Mouse (Mus musculus) midbrain, embryonic 15.5 days (tissue): ENCODE data around the gene Map4. TPM values are rescaled to one million over a fixed set of nuclear protein-coding genes. Genes with fewer than 3 reads are reported as not detected.
A peak's percentile ranks its signal among the peaks of the same experiment; 100 is the strongest.

Source experiments
- ATAC-seq: fragments of 200-750 bp; cut with Nextera tagmentation; replicated peaks from 2 replicates; pipeline ENCODE4 v1.8.0; 2017; ENCODE audit warnings: moderate TSS enrichment
- H3K27ac ChIP-seq: fragments of 300-500 bp; sonication (generic); 2 replicates; pipeline ENCODE4 v1.5.1; 2015; ENCODE audit warnings: mild to moderate bottlenecking, inconsistent platforms
- H3K27me3 ChIP-seq: fragments of 300-500 bp; sonication (generic); replicated peaks from 2 replicates; pipeline ENCODE4 v1.6.1; 2015; ENCODE audit warnings: inconsistent platforms
- H3K36me3 ChIP-seq: fragments of 300-500 bp; sonication (generic); replicated peaks from 2 replicates; pipeline ENCODE4 v1.6.1; 2015; ENCODE audit warnings: inconsistent platforms
- H3K4me1 ChIP-seq: fragments of 300-500 bp; sonication (generic); 2 replicates; pipeline ENCODE4 v1.6.1; 2015; ENCODE audit warnings: inconsistent platforms
- H3K4me2 ChIP-seq: fragments of 300-500 bp; sonication (generic); 2 replicates; pipeline ENCODE4 v1.6.1; 2015; ENCODE audit warnings: inconsistent platforms, mild to moderate bottlenecking, moderate library complexity
- H3K4me3 ChIP-seq: fragments of 300-500 bp; sonication (generic); 2 replicates; pipeline ENCODE4 v1.5.1; 2015; ENCODE audit warnings: mild to moderate bottlenecking, inconsistent platforms
- H3K9ac ChIP-seq: fragments of 300-500 bp; sonication (generic); 2 replicates; pipeline ENCODE4 v1.6.1; 2015; ENCODE audit warnings: mild to moderate bottlenecking, inconsistent platforms
- H3K9me3 ChIP-seq: fragments of 300-500 bp; sonication (generic); 2 replicates; pipeline ENCODE4 v1.6.1; 2016; ENCODE audit warnings: inconsistent platforms
- WGBS: fragments of 180-500 bp; shearing (Covaris S2); methylation state at CpG from one replicate; pipeline ENCODE4 v1.1.7; 2015; ENCODE audit warnings: mixed read lengths; 5-methylcytosine and 5-hydroxymethylcytosine counted together
- polyA plus RNA-seq: library from polyadenylated mRNA; unstranded; fragments of >200 nt; fragmentation: Nextera tagmentation; extraction: Ambion mirVana; gene quantifications from 2 replicates; pipeline ENCODE4 v1.2.1, GENCODE M21; 2015

Map4 gene
- polyA plus RNA-seq, 1 experiment from 2014 or later: 181 TPM

DNA sequence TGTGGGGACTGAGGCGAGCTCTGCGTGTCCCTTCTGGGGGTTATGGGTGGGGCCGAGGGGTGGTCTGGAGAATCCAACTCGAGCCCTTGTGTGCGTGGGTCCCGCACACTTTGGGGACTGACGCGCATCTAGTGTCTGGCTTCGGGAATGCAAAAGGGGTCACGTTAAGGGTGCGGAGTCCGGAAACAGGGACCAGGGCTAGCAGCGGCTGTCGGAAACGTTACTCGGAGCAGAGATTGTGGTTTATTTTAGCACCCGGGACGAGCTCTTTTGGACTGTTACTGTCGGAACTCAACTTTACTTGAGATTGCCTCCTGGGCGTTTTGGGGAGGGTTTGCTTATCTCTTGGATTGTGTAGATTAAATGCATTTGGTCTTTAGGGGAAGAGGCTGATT, 1.1 kb downstream of the Map4 start:
- H3K4me3 ChIP-seq: peak overlapping the region; percentile 80
- peaks cover 14% of the 10 kb centered on the region for H3K4me1 ChIP-seq
- peak; percentile 2; the same call in 1 of the 2 replicates for ATAC-seq
- H3K36me3 ChIP-seq: no peaks in the 10 kb centered on the region
- H3K9ac ChIP-seq: peak overlapping the region; percentile 86
- no peaks in the 10 kb centered on the region for H3K9me3 ChIP-seq
- H3K4me2 ChIP-seq: peak overlapping the region; percentile 86
- H3K27ac ChIP-seq: peak overlapping the region; percentile 92
- H3K27me3 ChIP-seq: no peaks in the 10 kb centered on the region
- 0% methylated on average over 20 of the region's 20 CpGs for WGBS

DNA sequence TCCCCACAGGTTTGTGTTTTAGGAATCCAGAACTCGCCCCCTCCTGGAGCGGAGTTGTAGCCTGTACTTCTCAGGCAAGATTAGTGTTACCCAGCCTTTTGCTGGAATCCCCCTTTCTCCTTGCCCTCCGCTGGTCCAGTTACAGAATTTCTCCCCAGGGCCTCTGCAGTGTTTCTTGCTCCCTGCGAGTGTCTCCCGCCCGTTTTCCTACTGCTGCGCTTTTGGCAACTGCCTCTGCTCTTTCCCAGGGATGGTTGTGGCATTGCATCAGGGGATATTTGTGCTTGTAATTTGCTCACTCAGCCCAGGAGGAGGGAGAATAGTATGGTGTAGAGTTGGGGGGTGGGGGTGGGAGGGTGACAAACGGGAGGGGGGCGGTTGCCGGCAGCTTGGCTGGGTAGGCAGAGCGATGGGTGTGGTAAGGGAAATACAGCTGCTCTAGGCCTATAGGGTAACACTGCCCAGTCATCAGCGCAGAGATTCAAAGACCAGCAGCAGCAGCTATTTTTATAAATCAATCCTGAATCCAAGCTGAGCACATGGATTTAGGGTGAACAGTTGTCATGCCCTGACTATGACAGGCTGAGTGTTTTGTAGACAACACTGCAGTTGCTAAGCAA, 1.6 kb downstream of the Map4 start:
- 1% methylated on average over 12 of the region's 12 CpGs for WGBS
- H3K4me3 ChIP-seq: peak overlapping the region; percentile 80
- peak overlapping the region; percentile 86 for H3K4me2 ChIP-seq
- H3K4me1 ChIP-seq: peaks cover 14% of the 10 kb centered on the region
- H3K9ac ChIP-seq: peak overlapping the region; percentile 86
- H3K9me3 ChIP-seq: no peaks in the 10 kb centered on the region
- H3K27me3 ChIP-seq: no peaks in the 10 kb centered on the region
- H3K36me3 ChIP-seq: no peaks in the 10 kb centered on the region
- peak overlapping the region; percentile 92 for H3K27ac ChIP-seq
- no peak for ATAC-seq

DNA sequence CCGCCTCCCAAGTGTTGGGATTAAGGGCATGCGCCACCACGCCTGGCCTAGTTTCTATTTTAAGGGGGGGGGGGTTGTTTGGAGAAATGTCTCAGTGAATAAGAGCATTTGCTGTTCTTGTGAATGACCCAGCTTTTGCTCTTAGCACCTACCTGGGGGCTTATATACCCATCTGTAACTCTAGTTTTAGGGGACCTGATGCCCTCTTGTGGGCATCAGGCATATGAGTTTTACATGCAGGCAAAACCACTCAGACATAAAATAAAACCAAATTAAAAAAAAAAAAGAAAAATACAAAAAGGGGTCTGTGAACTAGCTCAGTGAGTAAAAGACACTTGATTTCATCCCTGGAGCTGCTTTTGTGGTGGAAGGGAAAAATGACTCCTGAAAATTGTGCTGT, 8.1 kb downstream of the Map4 start:
- Histone ChIP-seq H3K9me3 (no peaks in the 10 kb centered on the region), H3K4me2 (no peak overlapping the region), H3K27me3 (no peaks in the 10 kb centered on the region), H3K27ac (no peak overlapping the region), H3K4me1 (no peaks in the 10 kb centered on the region), H3K36me3 (no peaks in the 10 kb centered on the region), H3K4me3 (no peak overlapping the region), H3K9ac (no peak overlapping the region)
- ATAC-seq: no peak
- 97% methylated on average over 3 of the region's 3 CpGs for WGBS

DNA sequence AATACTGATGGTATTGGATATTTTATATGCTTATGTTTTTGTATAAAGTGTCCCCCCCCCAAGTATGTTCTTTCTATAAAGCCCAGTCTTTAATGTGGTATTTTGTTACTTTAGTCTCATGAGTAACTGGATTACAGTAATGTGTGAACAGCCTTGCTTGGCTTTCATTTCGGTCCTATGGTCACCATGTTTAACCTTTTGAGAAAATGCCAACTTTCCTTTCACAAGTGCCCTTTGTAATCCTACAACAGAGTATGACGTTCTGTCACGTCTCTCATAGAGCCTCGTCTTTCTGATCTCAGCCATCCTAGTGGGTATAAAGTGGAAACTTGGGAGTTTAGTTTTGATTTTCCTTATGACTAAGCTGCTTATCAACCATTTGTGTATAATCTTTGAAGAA, 11.5 kb downstream of the Map4 start:
- H3K4me3 ChIP-seq: no peak overlapping the region
- H3K36me3 ChIP-seq: no peaks in the 10 kb centered on the region
- H3K4me1 ChIP-seq: no peaks in the 10 kb centered on the region
- H3K9me3 ChIP-seq: no peaks in the 10 kb centered on the region
- H3K27ac ChIP-seq: no peak overlapping the region
- no peak overlapping the region for H3K4me2 ChIP-seq
- no peak overlapping the region for H3K9ac ChIP-seq
- no peak for ATAC-seq
- 56% methylated on average over 4 of the region's 4 CpGs for WGBS
- no peaks in the 10 kb centered on the region for H3K27me3 ChIP-seq

DNA sequence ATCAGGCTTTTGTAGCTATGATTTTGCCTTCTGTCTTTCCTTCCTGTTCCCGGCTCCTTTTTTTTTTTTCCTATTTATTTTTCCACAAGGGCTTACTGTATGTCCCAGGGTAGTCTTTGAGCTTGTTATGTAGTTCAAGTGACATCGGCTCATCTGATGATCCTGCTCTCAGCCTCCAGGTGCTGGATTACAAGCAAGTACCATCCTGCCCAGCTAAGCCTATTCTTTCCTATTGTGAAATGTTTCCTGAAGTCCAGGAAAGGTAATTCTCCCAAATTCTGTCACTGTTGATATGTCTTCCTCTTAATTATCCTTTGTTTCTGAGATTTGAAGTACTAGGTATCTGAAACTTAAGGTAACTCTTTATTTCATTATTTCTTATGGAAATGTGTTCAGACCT, 13.5 kb downstream of the Map4 start:
- H3K4me1 ChIP-seq: no peaks in the 10 kb centered on the region
- no peak for ATAC-seq
- WGBS: 93% methylated on average over 2 of the region's 2 CpGs
- no peak overlapping the region for H3K4me3 ChIP-seq
- H3K27me3 ChIP-seq: no peaks in the 10 kb centered on the region
- H3K9ac ChIP-seq: no peak overlapping the region
- no peaks in the 10 kb centered on the region for H3K36me3 ChIP-seq
- no peak overlapping the region for H3K27ac ChIP-seq
- H3K9me3 ChIP-seq: no peaks in the 10 kb centered on the region
- no peak overlapping the region for H3K4me2 ChIP-seq

DNA sequence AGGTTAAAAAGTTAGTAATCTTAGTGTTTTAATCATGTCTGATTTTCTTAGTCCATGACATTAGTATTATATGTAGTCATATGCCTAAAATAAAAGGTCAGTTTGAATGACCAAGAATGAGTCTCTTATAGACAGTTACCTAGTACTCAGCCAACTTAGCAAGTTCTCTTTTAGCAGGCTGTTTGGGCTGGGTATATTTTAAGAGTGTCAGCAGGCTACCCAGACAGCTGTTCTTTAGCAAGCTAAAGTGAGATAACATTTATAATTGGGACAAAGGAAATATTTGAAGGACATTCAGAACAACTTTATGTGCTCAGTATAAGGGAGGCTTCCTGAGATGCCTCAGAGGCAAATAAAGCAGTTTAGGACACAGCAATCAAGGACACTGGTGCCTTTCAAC, 17.3 kb downstream of the Map4 start:
- Histone ChIP-seq H3K9me3 (no peaks in the 10 kb centered on the region), H3K27ac (no peak overlapping the region), H3K36me3 (no peaks in the 10 kb centered on the region), H3K4me3 (no peak overlapping the region), H3K4me1 (no peaks in the 10 kb centered on the region), H3K27me3 (no peaks in the 10 kb centered on the region), H3K4me2 (no peak overlapping the region), H3K9ac (no peak overlapping the region)
- no peak for ATAC-seq

DNA sequence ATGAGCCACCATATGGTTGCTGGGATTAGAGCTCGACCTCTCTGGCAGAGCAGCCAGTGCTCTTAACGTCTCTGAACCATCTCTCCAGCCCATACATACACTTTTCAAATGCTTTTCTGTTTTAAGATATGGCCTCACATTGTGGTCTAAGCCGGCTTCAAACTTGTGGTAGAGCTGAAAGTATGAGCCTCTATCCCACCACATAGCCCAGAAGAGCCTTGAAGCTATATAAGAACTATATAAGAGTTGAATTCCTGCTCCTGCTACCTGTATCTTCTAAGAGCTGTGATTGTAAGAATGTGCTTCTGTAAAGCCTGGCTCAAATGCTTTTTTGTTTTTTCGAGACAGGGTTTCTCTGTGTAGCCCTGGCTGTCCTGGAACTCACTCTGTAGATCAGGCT, 18.5 kb downstream of the Map4 start:
- H3K36me3 ChIP-seq: no peaks in the 10 kb centered on the region
- no peaks in the 10 kb centered on the region for H3K4me1 ChIP-seq
- H3K4me3 ChIP-seq: no peak overlapping the region
- H3K27me3 ChIP-seq: no peaks in the 10 kb centered on the region
- 95% methylated on average over 4 of the region's 4 CpGs for WGBS
- no peak for ATAC-seq
- H3K9me3 ChIP-seq: no peaks in the 10 kb centered on the region
- no peak overlapping the region for H3K27ac ChIP-seq
- no peak overlapping the region for H3K4me2 ChIP-seq
- no peak overlapping the region for H3K9ac ChIP-seq

DNA sequence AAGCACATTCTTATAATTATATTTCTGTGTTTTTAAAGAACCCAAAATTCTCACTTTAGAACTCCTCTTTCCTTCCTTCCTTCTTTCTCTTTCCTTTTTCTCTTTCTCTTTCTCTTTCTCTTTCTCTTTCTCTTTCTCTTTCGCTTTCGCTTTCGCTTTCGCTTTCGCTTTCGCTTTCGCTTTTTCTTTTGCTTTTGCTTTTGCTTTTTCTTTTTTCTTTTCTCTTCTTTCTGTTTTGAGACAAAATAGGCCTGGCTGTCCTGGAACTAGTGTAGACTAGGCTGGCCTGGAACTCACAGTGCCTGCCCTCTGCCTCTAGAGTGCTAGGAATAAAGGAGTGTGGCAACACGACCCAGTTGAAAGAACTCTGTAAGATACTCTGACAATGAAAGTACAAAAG, 22.3 kb downstream of the Map4 start:
- no peak for ATAC-seq
- 91% methylated on average over 8 of the region's 8 CpGs for WGBS

DNA sequence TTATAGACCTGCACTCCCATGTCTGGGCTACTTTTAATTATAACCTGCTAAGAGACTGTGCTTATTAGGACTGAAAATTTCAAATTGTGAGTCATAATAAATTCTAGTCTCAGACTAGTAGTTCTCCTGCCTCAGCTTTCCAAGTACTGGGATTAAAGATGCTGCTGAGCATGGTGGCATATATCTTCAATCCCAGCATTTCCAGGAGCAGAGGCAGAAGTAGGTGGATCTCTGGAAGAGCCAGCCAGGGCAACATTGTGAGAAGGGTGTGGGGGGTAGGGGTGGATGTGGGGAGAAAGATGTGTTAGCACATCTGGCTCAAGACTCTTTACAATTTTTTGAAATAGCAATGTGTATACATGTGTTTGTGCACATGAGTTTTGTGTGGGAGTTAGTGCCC, 23.4 kb downstream of the Map4 start:
- no peak for ATAC-seq
- Histone ChIP-seq H3K9me3 (no peaks in the 10 kb centered on the region), H3K4me1 (no peaks in the 10 kb centered on the region), H3K4me3 (no peak overlapping the region), H3K36me3 (no peaks in the 10 kb centered on the region), H3K27me3 (no peaks in the 10 kb centered on the region), H3K27ac (no peak overlapping the region), H3K4me2 (no peak overlapping the region), H3K9ac (no peak overlapping the region)

More for the DNA sequence above, 22.3 kb downstream of the Map4 start:
- H3K9ac ChIP-seq: no peak overlapping the region
- H3K27ac ChIP-seq: no peak overlapping the region
- H3K36me3 ChIP-seq: no peaks in the 10 kb centered on the region
- no peaks in the 10 kb centered on the region for H3K9me3 ChIP-seq
- H3K4me1 ChIP-seq: no peaks in the 10 kb centered on the region
- H3K27me3 ChIP-seq: no peaks in the 10 kb centered on the region
- H3K4me3 ChIP-seq: no peak overlapping the region
- no peak overlapping the region for H3K4me2 ChIP-seq

DNA sequence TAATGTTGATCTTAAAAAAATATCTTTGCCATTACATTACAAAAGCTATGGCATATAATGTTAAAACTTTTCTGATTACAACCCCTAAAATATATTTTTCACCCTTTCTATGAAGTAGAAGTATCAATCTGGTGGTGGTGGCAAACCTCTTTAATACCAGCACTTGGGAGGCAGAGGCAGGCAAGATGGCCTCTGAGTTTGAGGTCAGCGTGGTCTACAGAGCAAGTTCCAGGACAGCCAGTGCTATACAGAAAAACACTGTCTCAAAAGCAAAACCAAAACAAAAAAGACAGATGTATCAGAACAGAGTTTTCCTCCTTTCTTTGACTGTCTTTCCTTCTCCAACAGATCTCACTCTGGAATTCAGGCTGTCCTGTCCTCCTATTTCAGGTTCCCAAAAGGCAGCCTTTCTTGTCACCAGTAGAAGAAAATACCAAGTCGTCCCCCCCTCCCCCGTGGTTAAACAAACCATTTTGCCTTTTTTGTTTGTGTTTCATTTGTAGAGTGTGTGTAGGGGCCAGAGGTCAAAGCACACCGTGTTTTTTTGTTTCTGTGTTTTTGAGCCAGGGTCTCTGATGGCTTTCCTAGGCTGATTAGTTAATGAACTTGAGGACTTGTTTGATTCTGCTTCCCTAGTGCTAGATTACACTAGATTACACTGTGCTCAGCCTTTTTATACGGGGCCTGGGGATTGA, 28.3 kb downstream of the Map4 start:
- no peak overlapping the region for H3K4me2 ChIP-seq
- H3K4me1 ChIP-seq: no peaks in the 10 kb centered on the region
- 62% methylated on average over 5 of the region's 5 CpGs for WGBS
- no peak overlapping the region for H3K27ac ChIP-seq
- no peaks in the 10 kb centered on the region for H3K27me3 ChIP-seq
- no peak for ATAC-seq
- no peaks in the 10 kb centered on the region for H3K36me3 ChIP-seq
- H3K9ac ChIP-seq: no peak overlapping the region
- no peak overlapping the region for H3K4me3 ChIP-seq
- no peaks in the 10 kb centered on the region for H3K9me3 ChIP-seq

DNA sequence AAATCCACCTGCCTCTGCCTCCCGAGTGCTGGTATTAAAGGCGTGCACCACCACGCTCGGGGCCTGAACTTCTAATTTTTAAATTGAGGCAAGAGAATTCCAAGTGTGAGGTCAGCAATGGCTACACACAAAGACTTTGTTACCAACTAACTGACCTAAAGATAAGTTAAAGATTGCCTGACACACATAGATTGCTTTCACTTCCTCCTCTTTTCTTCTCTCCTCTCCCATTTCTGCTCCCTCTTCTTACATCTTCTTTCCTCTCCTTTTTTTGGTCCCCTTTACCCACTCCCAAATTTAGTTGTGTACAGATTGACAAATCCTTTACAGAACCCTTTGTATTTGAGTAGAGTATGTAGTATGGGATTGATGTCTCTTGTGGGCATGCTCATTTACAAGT, 29.3 kb downstream of the Map4 start:
- 96% methylated on average over 4 of the region's 4 CpGs for WGBS
- H3K9ac ChIP-seq: no peak overlapping the region
- no peak overlapping the region for H3K4me2 ChIP-seq

DNA sequence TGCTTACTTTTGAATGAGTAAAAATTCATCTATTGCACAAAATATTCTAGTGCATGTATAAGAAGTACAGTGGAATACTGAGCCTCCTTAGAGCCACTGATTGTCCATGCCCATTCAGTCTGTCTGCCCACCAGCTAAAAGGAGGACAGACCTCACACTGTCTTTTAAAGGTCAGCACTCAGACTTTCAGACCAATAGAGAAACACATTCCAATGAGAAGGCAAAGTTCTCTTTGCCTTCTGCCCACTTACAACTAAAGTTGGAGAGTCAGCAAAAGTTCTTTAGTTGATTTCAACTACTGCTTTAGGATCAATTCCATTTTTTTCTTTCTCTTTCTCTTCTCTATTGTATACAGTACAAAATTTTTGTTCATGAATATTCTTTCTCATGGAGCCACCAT, 33.5 kb downstream of the Map4 start:
- Histone ChIP-seq H3K9me3 (no peaks in the 10 kb centered on the region), H3K27me3 (no peaks in the 10 kb centered on the region), H3K4me3 (no peak overlapping the region), H3K36me3 (no peaks in the 10 kb centered on the region), H3K9ac (no peak overlapping the region), H3K4me1 (no peaks in the 10 kb centered on the region), H3K27ac (no peak overlapping the region), H3K4me2 (no peak overlapping the region)
- ATAC-seq: no peak

More for the DNA sequence above, 29.3 kb downstream of the Map4 start:
- H3K4me3 ChIP-seq: no peak overlapping the region
- H3K27ac ChIP-seq: no peak overlapping the region
- no peaks in the 10 kb centered on the region for H3K36me3 ChIP-seq
- ATAC-seq: no peak
- H3K27me3 ChIP-seq: no peaks in the 10 kb centered on the region
- H3K4me1 ChIP-seq: no peaks in the 10 kb centered on the region
- H3K9me3 ChIP-seq: no peaks in the 10 kb centered on the region

DNA sequence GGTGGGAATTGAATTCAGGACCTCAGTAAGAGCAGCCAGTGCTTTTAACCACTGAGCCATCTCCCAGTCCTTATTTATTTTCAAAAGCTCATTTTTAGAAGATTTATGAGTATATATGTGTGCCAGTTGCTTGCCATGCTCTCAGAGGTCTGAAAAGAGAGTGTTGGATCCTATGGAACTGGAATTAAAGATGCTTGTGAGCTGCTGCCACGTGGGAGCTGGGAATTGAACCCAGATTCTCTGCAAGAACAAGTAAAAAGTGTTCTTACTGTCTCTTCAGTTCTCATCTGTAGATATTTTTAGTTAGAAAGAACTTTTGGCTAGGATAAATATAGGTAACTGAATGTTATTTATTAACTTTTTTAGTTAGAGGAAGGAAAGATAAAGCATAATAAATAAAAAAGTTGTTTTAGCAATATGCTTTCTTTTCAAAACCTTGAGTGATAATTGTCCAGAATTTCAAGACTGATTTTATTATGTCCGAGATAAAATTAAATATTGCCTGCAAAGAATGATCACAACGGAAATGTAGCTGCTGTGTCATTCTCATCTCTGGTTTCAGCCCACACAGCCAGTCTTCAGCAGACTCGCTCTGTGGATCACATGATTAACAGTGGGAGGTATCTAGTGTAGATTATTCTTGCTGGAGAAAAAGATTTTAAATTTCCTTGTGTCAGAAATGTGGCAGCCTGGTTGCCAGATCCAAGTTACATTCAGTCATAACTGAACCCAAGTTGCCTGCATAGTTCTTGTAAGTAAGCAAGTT, 37.3 kb downstream of the Map4 start:
- Histone ChIP-seq H3K27ac (no peak overlapping the region; the same call in 1 of the 2 replicates), H3K9me3 (no peaks in the 10 kb centered on the region), H3K36me3 (no peaks in the 10 kb centered on the region), H3K4me1 (no peaks in the 10 kb centered on the region), H3K27me3 (no peaks in the 10 kb centered on the region), H3K4me2 (no peak overlapping the region), H3K9ac (no peak overlapping the region), H3K4me3 (no peak overlapping the region)
- WGBS: 71% methylated on average over 4 of the region's 4 CpGs
- ATAC-seq: no peak
